Mouse (Mus musculus) MEL-GATA-1-ER (cell line): ENCODE measurements around the gene B4galnt2.

ENCODE experiments used
- DNase-seq: peaks from one replicate; pipeline ENCODE4 v3.0.0-alpha.2; 2012; ENCODE audit warnings: low read depth; ENCODE audit errors: extremely low read depth

The B4galnt2 gene

GRCm38 (mm10) chr11:95827168-95827447 lies 87.6 kb downstream of the B4galnt2 start:
- DNase-seq = no peak

- DNase-seq = no peak
Observed at GRCm38 (mm10) chr11:95826317-95827167, 88.1 kb downstream of the B4galnt2 start.

GRCm38 (mm10) chr11:95825625-95826024 lies 89.1 kb downstream of the B4galnt2 start:
- DNase-seq = no peak

GRCm38 (mm10) chr11:95824877-95825243 lies 89.8 kb downstream of the B4galnt2 start:
- no peak for DNase-seq

GRCm38 (mm10) chr11:95824071-95824876 lies 90.4 kb downstream of the B4galnt2 start, which contains the start of gene Phospho1:
Phospho1 (plus strand) TSS chr11:95824499.
- peak; percentile 56 for DNase-seq

GRCm38 (mm10) chr11:95822437-95822836 lies 92.3 kb downstream of the B4galnt2 start:
- DNase-seq = no peak

GRCm38 (mm10) chr11:95821511-95821910 lies 93.2 kb downstream of the B4galnt2 start:
- no peak for DNase-seq

- DNase-seq = no peak
Observed at GRCm38 (mm10) chr11:95819138-95819537, 95.6 kb downstream of the B4galnt2 start.
